Mouse (Mus musculus): ENCODE data around the gene Olfr1118. TPM values are rescaled to one million over a fixed set of nuclear protein-coding genes. Genes with fewer than 3 reads are reported as not detected.
"Not testable (repeated sequence)": the region's sequence is repeated elsewhere in the genome, so short reads cannot be mapped to it uniquely, and the experiment has no call there.

Olfr1118 gene
- not detected in 2 replicates for polyA plus RNA-seq (2015; fragmentation: Nextera tagmentation; extraction: Ambion mirVana)

- Histone ChIP-seq H3K27me3 (no peaks in the 10 kb centered on the region), H3K4me1 (no peaks in the 10 kb centered on the region), H3K27ac (replicated peaks) (no peak within 1 kb of the TSS), H3K9ac (no peak within 1 kb of the TSS), H3K9me3 (replicated peaks) (no peaks in the 10 kb centered on the region), H3K4me3 (replicated peaks) (no peak within 1 kb of the TSS), H3K36me3 (no peaks in the 10 kb centered on the region), H3K4me2 (replicated peaks) (no peak within 1 kb of the TSS)
- 63% methylated on average over 1 of the region's 1 CpGs for WGBS
- no peak for ATAC-seq (ENCODE audit: insufficient number of reproducible peaks, low FRiP score, low TSS enrichment, low read depth)
These were observed at the start of gene Olfr1118 for GRCm38 (mm10) chr2:87307281-87307680. TSS of gene Olfr1118 (plus strand) at chr2:87307581.

DNA sequence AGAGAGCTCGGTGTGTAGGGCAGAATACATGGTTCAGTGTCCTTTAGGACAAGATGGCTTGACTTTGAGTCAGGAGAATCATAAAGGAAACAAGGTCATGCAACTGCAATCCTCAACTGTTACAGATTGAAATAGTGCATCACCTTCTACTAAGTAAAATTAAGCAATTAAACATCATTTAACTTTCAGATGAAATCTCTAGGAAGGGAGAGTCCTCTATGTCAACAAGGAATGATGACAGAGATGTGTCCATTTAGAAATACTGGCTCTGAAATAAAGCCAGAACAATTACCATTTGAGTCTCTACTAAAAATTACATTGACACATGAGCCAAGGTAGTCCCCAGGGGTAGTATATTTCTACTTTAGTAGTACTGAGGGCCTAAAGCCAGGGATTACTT lies 40.1 kb upstream of the Olfr1118 start, which contains the start of gene Olfr1116:
Olfr1116 (plus strand) TSS at position 301 of the 400 bp plus-strand sequence.
- WGBS, result 81% methylated on average over 1 of the region's 1 CpGs
- Histone ChIP-seq H3K27me3 (no peaks in the 10 kb centered on the region), H3K9me3 (replicated peaks) (no peaks in the 10 kb centered on the region), H3K4me2 (replicated peaks) (no peak within 1 kb of the TSS), H3K9ac (no peak within 1 kb of the TSS), H3K4me3 (replicated peaks) (no peak within 1 kb of the TSS), H3K4me1 (no peaks in the 10 kb centered on the region), H3K27ac (replicated peaks) (no peak within 1 kb of the TSS), H3K36me3 (no peaks in the 10 kb centered on the region)
- no peak for ATAC-seq (ENCODE audit: insufficient number of reproducible peaks, low FRiP score, low TSS enrichment, low read depth)

- ATAC-seq (ENCODE audit: insufficient number of reproducible peaks, low FRiP score, low TSS enrichment, low read depth); H3K9me3 ChIP-seq (replicated peaks); H3K27ac ChIP-seq (replicated peaks); H3K4me3 ChIP-seq (replicated peaks); H3K4me2 ChIP-seq (replicated peaks); H3K9ac ChIP-seq; H3K27me3 ChIP-seq; H3K4me1 ChIP-seq; H3K36me3 ChIP-seq: not testable (repeated sequence)
These were observed 13.4 kb upstream of the Olfr1118 start for GRCm38 (mm10) chr2:87293977-87294376.

GRCm38 (mm10) chr2:87354515-87354914 lies 47.1 kb downstream of the Olfr1118 start, which contains the start of gene Olfr1120:
TSS of gene Olfr1120 (plus strand) at chr2:87354815.
- no peak for ATAC-seq (ENCODE audit: insufficient number of reproducible peaks, low FRiP score, low TSS enrichment, low read depth)
- no peaks in the 10 kb centered on the region for H3K36me3 ChIP-seq
- 43% methylated on average over 2 of the region's 2 CpGs for WGBS

GRCm38 (mm10) chr2:87360121-87360520 lies 52.7 kb downstream of the Olfr1118 start:
- H3K27ac ChIP-seq (replicated peaks); H3K4me1 ChIP-seq; H3K4me2 ChIP-seq (replicated peaks); H3K27me3 ChIP-seq; H3K36me3 ChIP-seq; H3K4me3 ChIP-seq (replicated peaks); ATAC-seq (ENCODE audit: insufficient number of reproducible peaks, low FRiP score, low TSS enrichment, low read depth); H3K9ac ChIP-seq; H3K9me3 ChIP-seq (replicated peaks): not testable (repeated sequence)
- WGBS, result 94% methylated on average over 2 of the region's 2 CpGs

More at GRCm38 (mm10) chr2:87354515-87354914, 47.1 kb downstream of the Olfr1118 start, which contains the start of gene Olfr1120:
- Histone ChIP-seq H3K4me1 (no peaks in the 10 kb centered on the region), H3K9me3 (replicated peaks) (no peaks in the 10 kb centered on the region), H3K4me3 (replicated peaks) (no peak within 1 kb of the TSS), H3K4me2 (replicated peaks) (no peak within 1 kb of the TSS), H3K27me3 (no peaks in the 10 kb centered on the region), H3K27ac (replicated peaks) (no peak within 1 kb of the TSS), H3K9ac (no peak within 1 kb of the TSS)

Other genes starting within 250 kb of the Olfr1118 start
- gene Olfr1107, start 231.8 kb upstream of the Olfr1118 start, polyA plus RNA-seq (2015; fragmentation: Nextera tagmentation; extraction: Ambion mirVana), result not detected in 2 replicates
- gene Olfr1109, start 211.6 kb upstream of the Olfr1118 start, polyA plus RNA-seq (2015; fragmentation: Nextera tagmentation; extraction: Ambion mirVana), result not detected in 2 replicates
- not detected in 2 replicates for gene Olfr259, start 193.0 kb upstream of the Olfr1118 start, polyA plus RNA-seq (2015; fragmentation: Nextera tagmentation; extraction: Ambion mirVana)
- 0.29 and 0.35 TPM in 2 replicates for gene Olfr1110, start 167.3 kb upstream of the Olfr1118 start, polyA plus RNA-seq (2015; fragmentation: Nextera tagmentation; extraction: Ambion mirVana)
- 0.09 TPM in 1 of 2 replicates, not detected in the other for gene Olfr1111, start 155.0 kb upstream of the Olfr1118 start, polyA plus RNA-seq (2015; fragmentation: Nextera tagmentation; extraction: Ambion mirVana)
- gene Olfr1112, start 119.8 kb upstream of the Olfr1118 start, polyA plus RNA-seq (2015; fragmentation: Nextera tagmentation; extraction: Ambion mirVana), result not detected in 2 replicates
- not detected in 2 replicates for gene Olfr1113, start 98.6 kb upstream of the Olfr1118 start, polyA plus RNA-seq (2015; fragmentation: Nextera tagmentation; extraction: Ambion mirVana)
- not detected in 2 replicates for gene Olfr1115, start 59.6 kb upstream of the Olfr1118 start, polyA plus RNA-seq (2015; fragmentation: Nextera tagmentation; extraction: Ambion mirVana)
- not detected in 2 replicates for gene Olfr1116, start 40.0 kb upstream of the Olfr1118 start, polyA plus RNA-seq (2015; fragmentation: Nextera tagmentation; extraction: Ambion mirVana)
- not detected in 2 replicates for gene Olfr1120, start 47.2 kb downstream of the Olfr1118 start, polyA plus RNA-seq (2015; fragmentation: Nextera tagmentation; extraction: Ambion mirVana)
- gene Olfr1121, start 62.3 kb downstream of the Olfr1118 start, polyA plus RNA-seq (2015; fragmentation: Nextera tagmentation; extraction: Ambion mirVana), result not detected in 2 replicates
- gene Olfr1122, start 78.3 kb downstream of the Olfr1118 start, polyA plus RNA-seq (2015; fragmentation: Nextera tagmentation; extraction: Ambion mirVana), result 0.09 and 0.16 TPM in 2 replicates
- 0.14 and 0.23 TPM in 2 replicates for gene Olfr1123, start 109.1 kb downstream of the Olfr1118 start, polyA plus RNA-seq (2015; fragmentation: Nextera tagmentation; extraction: Ambion mirVana)
- 0.07 TPM in 1 of 2 replicates, not detected in the other for gene Olfr1124, start 122.7 kb downstream of the Olfr1118 start, polyA plus RNA-seq (2015; fragmentation: Nextera tagmentation; extraction: Ambion mirVana)
- not detected in 2 replicates for gene Olfr1126, start 146.4 kb downstream of the Olfr1118 start, polyA plus RNA-seq (2015; fragmentation: Nextera tagmentation; extraction: Ambion mirVana)
- not detected in 2 replicates for gene Pramel7, start 189.5 kb downstream of the Olfr1118 start, polyA plus RNA-seq (2015; fragmentation: Nextera tagmentation; extraction: Ambion mirVana)
- not detected in 2 replicates for gene Pramel6, start 199.0 kb downstream of the Olfr1118 start, polyA plus RNA-seq (2015; fragmentation: Nextera tagmentation; extraction: Ambion mirVana)
- not detected in 2 replicates for gene Olfr153, start 224.2 kb downstream of the Olfr1118 start, polyA plus RNA-seq (2015; fragmentation: Nextera tagmentation; extraction: Ambion mirVana)
- not detected in 2 replicates for gene Olfr1128, start 238.0 kb downstream of the Olfr1118 start, polyA plus RNA-seq (2015; fragmentation: Nextera tagmentation; extraction: Ambion mirVana)

All from embryonic facial prominence, embryonic 15.5 days (tissue).